Mouse (Mus musculus): ENCODE measurements around the gene Spata17.

- 0 out of 2 replicates have a peak, but pooled peaks have one; percentile 14 for TF ChIP-seq EP300 (IDR thresholded peaks at IDR 0.05; ENCODE audit: low read depth)
- no peak for TF ChIP-seq CTCF (IDR thresholded peaks at IDR 0.05; ENCODE audit: low read depth)
These were observed at the start of gene Spata17, which contains the start of gene Gpatch2 for GRCm38 (mm10) chr1:187215181-187216116.

All from liver, embryonic 14.5 days (tissue).